Mouse (Mus musculus) cerebellum, adult (tissue): Measurements from ENCODE around the gene Chid1.

Experiments used
- ATAC-seq: cut with Nextera tagmentation; 2 replicates; pipeline ENCODE4 v1.9.2; 2017; ENCODE audit warnings: mild to moderate bottlenecking, moderate library complexity, mixed read lengths; ENCODE audit not compliant: insufficient number of reproducible peaks, low FRiP score, low TSS enrichment

Chid1 gene

DNA sequence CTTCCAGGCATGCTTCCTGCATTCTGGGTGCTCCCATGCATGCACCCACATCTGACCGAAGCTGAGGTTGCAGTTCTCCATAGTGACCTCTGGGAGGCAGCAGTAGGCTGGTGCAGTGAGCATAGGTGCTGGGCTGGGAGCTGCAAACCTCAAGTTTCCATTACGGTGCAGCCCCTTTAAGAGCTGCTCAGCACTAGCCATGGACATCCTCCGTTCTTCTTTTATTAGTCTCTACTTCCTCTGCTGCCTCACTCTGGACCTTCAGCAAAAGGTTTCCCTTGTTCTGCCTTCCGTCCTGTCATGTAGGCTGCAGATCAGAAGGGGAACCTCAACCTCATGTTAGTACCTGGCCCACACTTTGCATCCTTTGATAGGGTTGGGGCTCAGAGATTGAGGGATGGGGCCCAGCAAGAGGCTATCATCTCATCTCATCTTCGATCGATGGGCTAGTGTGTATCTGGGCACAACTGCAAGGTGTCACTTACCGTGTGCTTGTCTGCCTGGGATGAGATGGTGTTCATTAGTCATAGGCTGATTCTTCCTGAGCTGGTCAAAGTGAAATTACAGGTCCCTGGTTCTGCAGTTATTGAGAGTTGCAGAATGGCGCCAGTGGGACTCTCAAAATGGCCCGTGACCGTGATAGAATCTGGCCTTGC, 58.7 kb downstream of the Chid1 start:
- peak; percentile 32 for ATAC-seq

DNA sequence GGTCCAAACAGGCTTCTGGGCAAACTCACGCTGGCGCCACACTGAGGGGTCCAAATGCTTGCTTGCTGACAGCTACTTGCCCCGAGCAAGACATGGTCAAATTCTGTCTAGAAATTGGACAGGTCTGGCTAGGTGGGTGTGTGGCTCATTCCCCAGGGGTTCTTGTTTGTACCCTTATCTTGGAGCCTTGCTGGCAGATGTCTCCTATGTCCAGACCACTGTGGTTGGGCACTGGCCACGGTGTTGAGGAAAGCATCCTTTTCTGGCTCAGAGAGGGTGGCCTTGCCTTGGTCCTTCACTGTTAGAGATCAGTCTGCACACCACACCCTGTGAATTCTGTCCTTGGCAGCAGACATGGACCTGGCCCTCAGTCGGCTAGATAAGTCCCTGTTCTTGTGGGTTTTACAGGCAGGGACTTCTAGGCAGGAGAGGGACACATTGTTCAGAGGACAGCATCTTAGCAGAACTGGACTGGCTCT, 61.3 kb downstream of the Chid1 start:
- ATAC-seq, result no peak

DNA sequence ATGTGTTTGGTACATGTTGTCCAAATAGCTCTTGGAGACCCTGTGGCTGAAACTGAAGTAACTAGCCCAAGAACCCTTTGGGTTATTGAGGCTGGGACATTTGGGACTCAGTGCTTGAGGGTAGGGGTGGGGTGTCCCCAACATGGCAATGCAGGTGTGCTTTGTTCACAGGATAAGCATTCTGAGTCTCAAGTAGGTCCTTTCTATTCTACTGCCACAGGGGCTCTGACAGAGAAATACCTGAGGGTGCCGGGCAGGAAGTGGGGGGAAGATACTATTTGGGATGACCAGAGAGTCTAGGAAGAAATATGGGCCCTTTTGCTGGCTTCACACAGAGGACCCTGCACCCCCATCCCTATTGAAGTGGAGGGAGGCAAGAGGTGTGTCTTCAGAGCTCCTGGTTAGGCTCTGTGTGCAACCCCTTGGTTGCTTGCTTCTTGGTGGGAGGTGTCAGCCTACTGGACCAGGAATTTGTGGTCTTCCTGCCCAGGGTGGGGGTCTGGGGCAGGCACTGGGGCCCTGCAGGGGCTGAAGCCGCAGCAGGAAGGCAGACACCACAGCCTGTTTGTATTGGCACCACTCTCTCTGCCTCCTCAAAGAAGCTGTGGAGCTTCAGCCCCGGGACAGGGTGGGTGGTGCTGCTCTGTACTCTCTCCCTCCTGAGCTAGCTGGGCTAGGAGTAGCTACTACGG, 61.9 kb downstream of the Chid1 start:
- ATAC-seq, result no peak

DNA sequence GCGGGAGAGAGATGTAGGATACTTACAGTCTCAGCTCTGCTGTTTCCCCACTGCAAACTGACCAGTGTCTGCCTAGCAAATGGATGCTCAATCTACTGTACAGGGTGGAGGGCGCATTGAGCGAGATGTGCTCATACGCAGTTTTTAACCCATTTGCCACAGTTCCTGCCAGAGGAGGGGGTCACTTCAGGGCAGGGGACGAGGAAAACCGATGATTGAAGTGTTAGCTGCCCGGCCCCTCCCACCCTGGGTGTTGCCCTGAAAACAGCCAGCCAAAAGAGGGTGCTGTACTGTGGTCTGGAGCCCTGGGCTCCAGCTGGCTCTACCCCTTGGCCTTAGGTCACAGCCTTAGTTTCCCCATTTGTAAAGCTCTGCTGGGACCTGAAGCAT, 62.7 kb downstream of the Chid1 start:
- ATAC-seq, result no peak

DNA sequence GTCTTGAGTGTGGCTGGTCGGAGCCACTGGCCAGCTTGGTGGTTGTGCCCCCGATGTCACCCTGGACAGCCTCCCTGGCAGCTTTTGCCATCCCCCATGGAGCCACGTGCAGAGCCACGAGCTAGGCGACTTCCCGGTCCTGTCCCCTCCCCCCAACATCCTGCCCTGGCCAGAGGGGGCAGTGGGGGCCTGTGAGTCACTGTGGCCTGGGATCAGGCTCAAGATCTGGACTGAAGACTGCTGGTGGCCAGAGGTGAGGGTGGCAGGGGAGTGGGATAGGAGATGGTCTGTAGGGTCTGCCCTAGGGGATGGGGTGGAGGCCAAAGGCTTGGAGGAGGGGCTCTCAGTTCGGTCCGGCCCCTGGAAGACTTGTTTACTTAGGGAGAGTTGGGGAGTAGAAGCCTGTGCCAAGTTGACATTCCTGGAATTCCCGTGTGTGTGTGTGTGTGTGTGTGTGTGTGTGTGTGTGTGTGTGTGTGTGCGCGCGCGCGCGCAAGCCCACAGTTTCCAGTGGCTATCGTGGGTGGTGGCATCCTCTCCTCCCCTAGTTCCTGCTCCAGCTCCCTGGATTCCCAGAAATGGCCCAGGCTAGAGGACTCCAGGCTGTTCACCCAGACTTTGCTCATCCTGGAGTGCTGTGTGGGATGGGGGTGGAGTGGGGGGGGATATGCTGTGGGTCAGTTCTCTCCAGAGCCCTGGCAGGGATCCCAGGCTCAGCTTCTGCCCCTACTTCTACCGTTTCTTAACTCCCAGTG, 63.3 kb downstream of the Chid1 start:
- ATAC-seq, result no peak

DNA sequence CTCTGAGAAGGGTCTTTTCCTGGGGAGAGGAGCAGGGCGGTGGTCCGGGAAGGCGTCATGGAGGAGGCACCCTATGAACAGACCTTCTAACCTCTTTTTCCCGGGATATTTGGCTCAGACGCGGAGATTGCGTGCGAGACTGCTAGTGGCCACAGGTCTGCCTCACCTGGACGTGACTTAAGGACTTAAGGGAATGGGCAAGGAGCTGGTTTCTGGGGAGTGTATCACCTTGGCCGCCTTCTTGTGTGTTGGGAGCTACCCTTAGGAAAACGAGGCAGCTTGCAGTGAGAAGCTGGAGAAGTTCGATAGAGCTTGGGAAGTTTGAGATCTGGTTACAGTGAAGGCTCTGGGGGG, 63.9 kb downstream of the Chid1 start:
- no peak for ATAC-seq

DNA sequence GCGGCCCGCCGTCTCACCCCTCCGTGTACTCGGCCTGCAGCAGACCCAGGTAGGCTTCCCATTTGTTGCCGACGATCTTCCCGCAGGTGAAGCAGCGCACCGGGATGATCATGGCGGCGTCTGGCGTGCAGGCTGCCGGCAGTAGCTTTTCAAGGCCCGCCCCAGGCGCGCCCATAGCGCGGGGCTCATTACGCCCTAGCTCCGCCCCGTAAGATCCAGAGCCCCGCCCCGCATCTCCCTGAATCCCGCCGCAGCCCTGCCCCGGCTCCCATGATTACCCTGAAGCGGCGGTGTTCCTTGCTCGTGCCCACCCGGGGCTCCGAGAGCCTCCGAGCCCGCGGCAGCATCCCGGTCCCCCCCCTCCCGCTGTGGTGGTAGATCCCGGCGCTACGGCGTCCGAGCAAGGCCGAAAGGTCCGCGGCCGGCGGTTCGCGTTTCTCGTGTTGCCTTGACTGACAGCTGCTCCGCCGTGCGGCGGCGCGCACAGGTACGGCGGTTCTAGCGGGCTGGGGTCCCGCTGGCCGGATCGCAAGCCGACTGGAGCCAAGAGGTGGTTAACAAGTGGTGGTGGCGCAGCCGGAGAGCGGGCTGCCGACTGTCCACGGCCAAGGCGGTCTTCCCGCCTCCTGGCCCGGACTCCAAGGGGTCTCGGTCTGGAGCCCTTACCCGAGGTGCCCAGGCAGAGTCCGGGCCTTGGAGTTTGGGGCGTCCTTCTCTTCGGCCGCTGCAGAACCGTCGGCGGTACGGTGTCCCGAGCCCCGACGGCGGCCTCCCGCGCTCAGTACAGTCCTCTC, 64.4 kb downstream of the Chid1 start, which contains the start of the genes Polr2l and Tspan4:
Polr2l (minus strand) TSS at position 122 of the 794 bp plus-strand sequence.
Tspan4 (plus strand) TSS at position 230 of the 794 bp plus-strand sequence.
- peak; percentile 41; the same call in 1 of the 2 replicates for ATAC-seq

DNA sequence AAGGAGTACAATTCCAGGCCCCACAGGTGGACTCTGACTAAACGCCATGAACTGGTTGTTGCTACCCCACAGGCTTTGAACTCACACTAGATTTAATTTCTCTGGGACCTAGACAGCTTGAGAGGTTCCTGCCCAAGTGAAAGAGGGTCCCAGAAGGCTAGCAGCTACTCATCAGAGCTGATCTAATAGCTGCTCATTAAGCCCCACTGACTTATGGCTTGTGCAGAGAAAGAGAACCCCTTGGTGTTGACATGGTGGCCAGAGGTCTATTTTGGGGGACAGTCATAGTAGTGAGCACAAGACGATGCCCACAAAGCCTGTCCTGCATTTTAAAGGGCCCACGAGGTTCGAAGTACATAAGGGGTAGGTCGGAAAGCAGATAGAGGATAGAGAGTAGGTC, 65.5 kb downstream of the Chid1 start:
- ATAC-seq, result no peak

DNA sequence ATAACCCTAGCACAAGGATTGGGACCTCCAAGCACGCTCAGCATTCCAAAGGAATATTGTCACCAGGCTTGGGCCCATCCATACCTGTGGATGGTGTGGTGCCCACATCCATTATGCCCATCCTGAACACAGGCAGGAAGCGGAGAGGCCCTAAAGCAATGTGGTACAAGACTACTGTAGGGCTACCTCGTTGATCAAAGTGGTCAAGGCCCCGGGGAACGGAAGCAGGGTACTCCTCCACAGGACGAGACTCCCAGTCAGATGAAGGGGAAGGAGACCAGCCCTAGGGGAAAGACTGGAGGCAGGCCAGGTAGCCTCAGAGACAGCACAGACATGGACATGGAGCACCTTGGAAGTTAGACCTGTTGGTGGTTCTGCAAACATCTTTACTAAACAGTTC, 66.9 kb downstream of the Chid1 start:
- no peak for ATAC-seq

DNA sequence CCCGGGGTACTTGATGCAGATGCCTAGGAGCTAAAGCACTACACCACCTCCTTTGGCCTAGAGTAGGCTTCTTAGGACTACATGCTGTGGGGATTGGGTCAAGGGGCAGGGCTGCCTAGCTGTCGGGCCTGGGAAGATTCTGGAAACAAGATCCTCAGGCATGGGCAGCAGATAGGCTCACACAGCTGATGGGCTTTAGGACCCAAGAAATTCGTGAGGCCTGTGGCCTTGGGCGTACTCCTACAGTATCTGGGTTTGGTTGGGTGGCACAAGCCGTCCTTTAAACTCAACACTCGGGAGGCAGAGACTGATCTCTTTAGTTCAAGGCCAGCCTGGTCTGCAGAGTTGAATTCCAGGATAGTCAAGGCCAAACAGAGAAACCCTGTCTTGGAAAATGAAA, 67.4 kb downstream of the Chid1 start:
- ATAC-seq, result no peak

DNA sequence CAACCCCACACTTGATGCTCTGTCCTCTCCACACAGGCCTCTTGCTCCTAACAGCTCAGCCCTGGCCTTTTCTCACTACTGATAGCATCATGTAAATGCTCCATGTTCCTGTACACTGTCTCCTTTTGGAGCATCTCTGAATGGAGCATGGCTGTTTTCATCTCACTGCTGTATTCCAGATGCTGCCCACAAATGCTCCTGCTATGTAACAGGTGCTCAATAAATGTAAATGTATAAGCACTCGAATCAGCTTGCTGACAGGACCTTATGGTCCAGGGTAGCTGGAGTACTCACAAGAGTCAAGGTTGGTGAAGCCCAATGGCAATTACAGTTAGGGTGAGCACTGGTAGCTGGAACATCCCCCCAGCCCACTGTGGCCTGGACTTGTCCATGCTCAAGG, 68.4 kb downstream of the Chid1 start:
- no peak for ATAC-seq

DNA sequence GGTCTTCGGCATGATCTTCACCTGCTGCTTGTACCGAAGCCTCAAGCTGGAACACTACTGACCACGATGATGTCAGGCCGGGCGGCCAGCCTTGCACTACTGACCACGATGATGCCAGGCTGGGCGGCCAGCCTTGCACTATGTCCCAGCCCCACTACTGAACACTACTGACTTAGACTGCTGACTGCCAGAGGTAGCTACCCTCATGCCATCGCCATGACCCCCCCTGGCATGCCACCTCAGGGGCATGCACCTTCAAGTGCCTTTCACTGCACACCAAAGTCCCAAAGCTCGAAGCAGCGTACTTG, 69.1 kb downstream of the Chid1 start:
- no peak for ATAC-seq

DNA sequence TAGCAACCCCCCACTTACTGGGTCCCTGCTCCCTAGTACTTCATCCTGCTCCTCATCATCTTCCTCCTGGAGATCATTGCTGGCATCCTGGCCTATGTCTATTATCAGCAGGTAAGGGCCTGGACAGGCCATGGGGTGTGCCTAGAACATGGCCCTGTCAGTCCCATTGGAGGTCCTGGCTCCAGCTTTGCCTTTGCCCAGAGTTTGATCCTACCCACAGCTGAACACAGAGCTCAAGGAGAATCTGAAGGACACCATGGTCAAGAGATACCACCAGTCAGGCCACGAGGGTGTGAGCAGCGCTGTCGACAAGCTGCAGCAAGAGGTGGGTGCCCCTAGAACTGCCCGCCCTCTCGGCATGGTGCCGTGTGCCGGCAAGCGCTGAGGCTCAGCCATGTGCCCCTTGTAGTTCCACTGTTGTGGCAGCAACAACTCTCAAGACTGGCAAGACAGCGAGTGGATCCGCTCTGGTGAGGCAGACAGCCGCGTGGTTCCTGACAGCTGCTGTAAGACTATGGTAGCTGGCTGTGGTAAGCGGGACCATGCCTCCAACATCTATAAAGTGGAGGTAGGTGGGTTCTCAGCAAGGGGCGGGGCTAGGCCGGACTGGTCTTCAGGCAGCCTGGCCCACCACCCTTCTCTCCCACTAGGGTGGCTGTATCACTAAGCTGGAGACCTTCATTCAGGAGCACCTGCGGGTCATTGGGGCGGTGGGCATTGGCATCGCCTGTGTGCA, 69.6 kb downstream of the Chid1 start:
- no peak for ATAC-seq

DNA sequence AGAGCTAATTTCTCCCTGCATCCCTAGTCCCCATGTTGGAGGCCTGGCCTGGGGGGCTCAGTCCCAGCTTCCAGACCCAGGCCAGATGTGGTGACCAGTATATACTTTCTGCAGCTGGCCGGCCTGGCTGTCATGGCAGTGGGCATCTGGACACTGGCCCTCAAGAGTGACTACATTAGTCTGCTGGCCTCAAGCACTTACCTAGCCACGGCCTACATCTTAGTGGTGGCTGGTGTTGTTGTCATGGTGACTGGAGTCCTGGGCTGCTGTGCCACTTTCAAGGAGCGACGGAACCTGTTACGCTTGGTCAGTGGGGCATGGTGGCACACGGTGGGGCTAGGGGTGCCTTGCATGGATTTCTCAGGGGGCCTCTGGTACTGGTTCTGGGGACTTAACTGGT, 70.3 kb downstream of the Chid1 start:
- no peak for ATAC-seq

DNA sequence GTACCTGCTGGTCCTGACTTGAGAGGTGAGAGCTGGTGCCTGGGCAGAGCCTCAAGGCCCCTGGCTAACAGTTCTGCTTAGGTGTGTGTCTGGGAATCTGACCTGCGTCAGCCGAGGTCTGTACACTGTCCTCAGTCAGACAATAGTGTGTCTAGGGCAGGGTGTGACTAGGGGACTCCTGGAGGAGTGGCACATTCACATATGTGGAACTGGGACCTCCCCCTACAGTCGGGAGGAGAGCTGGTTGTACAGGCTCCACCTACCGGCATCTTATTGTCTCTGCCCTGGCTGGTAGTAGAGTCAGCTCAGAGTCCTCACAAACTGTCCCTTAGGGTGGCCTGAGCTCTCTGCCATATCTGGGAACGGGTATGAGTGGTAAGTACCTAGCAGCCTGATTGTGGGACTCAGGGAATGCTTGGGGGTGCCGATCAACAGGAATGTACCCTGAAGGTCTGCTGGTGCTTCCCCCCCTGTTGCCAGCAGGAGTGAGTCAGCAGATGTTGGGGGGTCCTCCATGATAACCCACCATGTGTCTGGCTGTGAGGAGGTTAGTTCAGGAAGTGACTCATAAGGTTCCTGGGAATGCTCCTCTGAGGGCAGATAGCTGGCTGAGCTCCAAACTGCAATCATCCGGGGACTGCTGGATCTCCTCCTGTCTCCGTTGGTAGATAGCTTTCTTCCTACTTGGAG, 71.0 kb downstream of the Chid1 start:
- ATAC-seq, result peak; percentile 31; the same call in 1 of the 2 replicates

DNA sequence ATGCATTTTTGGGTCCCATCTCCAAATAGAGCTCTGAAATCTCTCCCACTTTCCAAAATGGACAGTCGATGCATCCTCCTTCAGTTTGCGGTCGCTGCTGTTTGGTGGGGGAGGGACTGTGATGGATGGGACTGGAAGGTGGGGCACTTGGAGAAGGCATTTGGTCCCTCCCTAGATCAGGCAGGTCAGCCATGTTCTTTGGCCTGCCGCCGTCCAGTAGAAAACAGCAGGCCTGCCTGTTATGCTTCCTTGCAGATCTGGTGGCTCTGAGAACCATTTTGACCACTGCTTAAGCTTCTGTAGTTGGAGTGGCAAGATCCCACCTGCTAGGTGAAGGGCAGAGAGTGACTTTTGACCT, 71.5 kb downstream of the Chid1 start:
- ATAC-seq, result no peak

DNA sequence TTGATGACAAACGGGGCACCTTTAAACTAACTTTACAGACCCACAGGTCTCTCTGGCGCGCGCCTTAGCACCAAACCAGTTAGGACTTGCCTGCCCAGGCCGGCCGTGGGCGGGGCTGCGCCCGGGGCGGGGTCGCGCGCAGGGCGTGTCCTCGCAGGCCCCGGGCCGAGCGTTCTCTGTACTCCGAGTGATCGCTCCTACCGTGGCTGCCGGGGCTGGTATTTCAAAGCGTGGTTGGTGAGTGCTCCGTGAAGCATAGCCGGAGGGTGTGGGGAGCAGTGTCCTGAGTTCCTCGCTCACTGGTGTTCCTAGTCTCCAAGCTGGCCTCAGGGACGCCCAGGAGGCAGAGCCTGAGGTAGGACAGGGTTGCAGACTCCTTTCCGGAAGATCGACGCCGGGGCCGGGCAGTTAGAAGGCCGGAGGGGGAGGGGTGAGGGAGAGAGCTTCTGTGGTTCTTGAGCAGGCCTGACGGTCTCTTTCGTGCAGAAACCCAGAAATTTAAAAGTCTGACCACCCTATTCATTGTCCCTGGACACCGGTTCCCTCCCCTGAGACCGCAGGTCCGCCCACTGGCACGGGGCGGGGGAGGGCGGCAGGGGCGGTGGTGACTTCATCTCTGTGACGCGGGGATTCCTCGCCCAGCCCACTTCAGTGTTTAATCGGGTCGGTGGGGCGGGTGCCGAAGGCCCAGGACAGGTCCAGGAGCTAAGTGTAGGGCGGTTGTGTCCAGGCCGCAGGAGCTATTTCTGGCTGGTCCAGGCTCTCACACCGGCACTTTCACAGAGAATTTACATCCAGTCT, 72.2 kb downstream of the Chid1 start, which contains the start of gene Cd151:
Cd151 (plus strand) TSS at position 163 of the 801 bp plus-strand sequence.
- ATAC-seq, result 0 out of 2 replicates have a peak, but pooled peaks have one; percentile 10

DNA sequence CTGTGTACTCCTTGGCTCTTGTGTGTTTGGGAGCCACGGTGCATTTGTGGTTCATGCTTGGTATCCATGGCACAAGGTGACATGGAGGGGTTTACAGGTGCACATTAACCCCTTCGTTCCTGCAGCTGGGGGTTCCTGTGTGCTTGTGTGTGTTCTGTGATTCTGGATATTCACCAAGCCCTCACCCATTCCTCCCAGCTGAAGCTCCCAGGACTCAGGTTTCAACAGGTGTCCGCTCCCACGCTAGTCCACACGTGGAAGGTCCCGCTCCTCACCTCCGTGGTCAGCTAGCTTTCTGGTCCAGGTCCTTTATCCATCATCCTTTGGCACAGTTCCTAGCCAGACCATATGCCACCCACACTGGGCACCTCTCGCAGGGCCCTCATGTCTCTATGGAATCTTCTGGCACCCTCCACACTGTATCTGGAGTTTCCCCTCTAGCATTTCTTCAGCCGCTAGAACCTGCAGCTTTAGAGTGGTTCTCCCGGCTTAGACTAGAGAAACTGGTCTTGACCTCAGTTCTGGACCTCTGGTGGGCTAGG, 73.0 kb downstream of the Chid1 start:
- ATAC-seq, result no peak
